Mouse (Mus musculus): Measurements from ENCODE around the gene Padi6. TPM values are rescaled to one million over a fixed set of nuclear protein-coding genes. Genes with fewer than 3 reads are reported as not detected.
A peak's percentile ranks its signal among the peaks of the same experiment; 100 is the strongest.

Gene Padi6
- not detected for total RNA-seq (2021)
- long read RNA-seq, experiment 1 = 0 reads
- long read RNA-seq, experiment 2 = 0 reads

- DNase-seq = no peak
These were observed at the start of gene Padi6 for GRCm38 (mm10) chr4:140742543-140742942. Gene Padi6, minus strand, starts transcription at chr4:140742643.

- no peak for DNase-seq
These were observed 48.6 kb upstream of the Padi6 start for GRCm38 (mm10) chr4:140791071-140791470.

- no peak for DNase-seq
These were observed 47.5 kb upstream of the Padi6 start for GRCm38 (mm10) chr4:140789983-140790382.

GRCm38 (mm10) chr4:140788983-140789382 lies 46.5 kb upstream of the Padi6 start:
- no peak for DNase-seq

- DNase-seq = no peak
These were observed 45.8 kb upstream of the Padi6 start for GRCm38 (mm10) chr4:140788264-140788663.

GRCm38 (mm10) chr4:140787414-140787813 lies 45.0 kb upstream of the Padi6 start:
- peak; percentile 42 for DNase-seq

GRCm38 (mm10) chr4:140785217-140785616 lies 42.8 kb upstream of the Padi6 start:
- DNase-seq = no peak

GRCm38 (mm10) chr4:140784292-140784945 lies 42.0 kb upstream of the Padi6 start:
- DNase-seq = no peak

GRCm38 (mm10) chr4:140782821-140783220 lies 40.4 kb upstream of the Padi6 start:
- no peak for DNase-seq

- peak; percentile 36 for DNase-seq
These were observed 38.1 kb upstream of the Padi6 start for GRCm38 (mm10) chr4:140780507-140780906.

- peak; percentile 45 for DNase-seq
These were observed 37.5 kb upstream of the Padi6 start for GRCm38 (mm10) chr4:140779803-140780397.

- no peak for DNase-seq
These were observed 34.2 kb upstream of the Padi6 start for GRCm38 (mm10) chr4:140776623-140777022.

GRCm38 (mm10) chr4:140775876-140776275 lies 33.4 kb upstream of the Padi6 start:
- no peak for DNase-seq

- DNase-seq = no peak
These were observed 32.5 kb upstream of the Padi6 start for GRCm38 (mm10) chr4:140774893-140775292.

GRCm38 (mm10) chr4:140774025-140774800 lies 31.8 kb upstream of the Padi6 start, which contains the start of gene Padi4:
Gene Padi4, minus strand, starts transcription at chr4:140774236.
- DNase-seq = no peak

- DNase-seq = no peak
These were observed 28.6 kb upstream of the Padi6 start for GRCm38 (mm10) chr4:140771091-140771490.

- DNase-seq = peak; percentile 48
These were observed 28.0 kb upstream of the Padi6 start for GRCm38 (mm10) chr4:140770433-140770832.

GRCm38 (mm10) chr4:140768973-140769372 lies 26.5 kb upstream of the Padi6 start:
- no peak for DNase-seq

GRCm38 (mm10) chr4:140765936-140766335 lies 23.5 kb upstream of the Padi6 start:
- no peak for DNase-seq

- peak; percentile 52 for DNase-seq
These were observed 20.7 kb upstream of the Padi6 start for GRCm38 (mm10) chr4:140763158-140763557.

- no peak for DNase-seq
These were observed 19.2 kb upstream of the Padi6 start for GRCm38 (mm10) chr4:140761601-140762000.

- DNase-seq = no peak
These were observed 13.4 kb upstream of the Padi6 start for GRCm38 (mm10) chr4:140755811-140756210.

GRCm38 (mm10) chr4:140753366-140753765 lies 10.9 kb upstream of the Padi6 start:
- DNase-seq = no peak
